Mouse (Mus musculus): ENCODE results near the gene Dusp7. TPM values are rescaled to one million over a fixed set of nuclear protein-coding genes. Genes with fewer than 3 reads are reported as not detected.

Gene Dusp7
- polyA plus RNA-seq, 1 experiment: 22.6 TPM

GRCm38 (mm10) chr9:106413606-106414005, 45.2 kb downstream of the Dusp7 start:
- Histone ChIP-seq H3K27me3 (ENCODE audit: control insufficient read depth, insufficient read depth, low read length, poor library complexity, severe bottlenecking) (no peaks in the 10 kb centered on the region), H3K4me3 (ENCODE audit: low read depth, low read length) (no peak overlapping the region), H3K9ac (ENCODE audit: low read depth, poor library complexity, severe bottlenecking) (no peak overlapping the region), H3K9me3 (replicated peaks; ENCODE audit: control insufficient read depth, insufficient read depth, low read length, poor library complexity, severe bottlenecking) (no peaks in the 10 kb centered on the region), H3K27ac (ENCODE audit: insufficient read depth, low read length) (no peak overlapping the region), H3K36me3 (ENCODE audit: control insufficient read depth, insufficient read depth, low read length, poor library complexity, severe bottlenecking) (no peaks in the 10 kb centered on the region), H3K4me1 (ENCODE audit: control insufficient read depth, insufficient read depth, low read length) (no peaks in the 10 kb centered on the region)
- no peak for TF ChIP-seq CTCF (IDR thresholded peaks at IDR 0.05; ENCODE audit: low read depth, low read length)
- no peak for TF ChIP-seq POLR2A (IDR thresholded peaks at IDR 0.05; ENCODE audit: insufficient read depth, low read length)
- TF ChIP-seq EP300 (IDR thresholded peaks at IDR 0.05; ENCODE audit: insufficient read depth, low read depth, low read length): no peak

DNA sequence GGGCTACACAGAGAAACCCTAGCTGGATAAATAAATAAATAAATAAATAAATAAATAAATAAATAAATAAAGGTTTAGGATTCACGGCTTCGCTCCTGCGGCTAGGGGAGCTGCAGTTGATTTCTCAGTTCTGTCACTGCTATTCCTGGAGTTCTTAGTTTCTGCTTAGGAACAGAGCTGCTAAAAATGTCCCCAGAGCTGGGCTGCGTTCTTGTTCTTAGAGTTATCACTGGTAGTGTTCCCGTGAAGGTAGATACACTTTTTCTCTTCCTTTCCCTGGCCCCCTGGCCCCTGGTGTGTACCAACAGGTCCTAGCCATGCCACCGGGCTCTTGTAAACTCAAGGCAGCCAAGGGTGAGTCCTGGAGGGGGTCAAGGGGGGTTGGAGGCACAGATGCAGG, 48.4 kb downstream of the Dusp7 start:
- H3K27me3 ChIP-seq (ENCODE audit: control insufficient read depth, insufficient read depth, low read length, poor library complexity, severe bottlenecking): no peaks in the 10 kb centered on the region
- H3K9ac ChIP-seq (ENCODE audit: low read depth, poor library complexity, severe bottlenecking): no peak overlapping the region
- no peak overlapping the region for H3K27ac ChIP-seq (ENCODE audit: insufficient read depth, low read length)
- no peak overlapping the region for H3K4me3 ChIP-seq (ENCODE audit: low read depth, low read length)
- TF ChIP-seq POLR2A (IDR thresholded peaks at IDR 0.05; ENCODE audit: insufficient read depth, low read length) (no peak), EP300 (IDR thresholded peaks at IDR 0.05; ENCODE audit: insufficient read depth, low read depth, low read length) (no peak), CTCF (IDR thresholded peaks at IDR 0.05; ENCODE audit: low read depth, low read length) (no peak)
- H3K9me3 ChIP-seq (replicated peaks; ENCODE audit: control insufficient read depth, insufficient read depth, low read length, poor library complexity, severe bottlenecking): no peaks in the 10 kb centered on the region
- no peaks in the 10 kb centered on the region for H3K4me1 ChIP-seq (ENCODE audit: control insufficient read depth, insufficient read depth, low read length)
- H3K36me3 ChIP-seq (ENCODE audit: control insufficient read depth, insufficient read depth, low read length, poor library complexity, severe bottlenecking): no peaks in the 10 kb centered on the region

- Histone ChIP-seq H3K4me1 (ENCODE audit: control insufficient read depth, insufficient read depth, low read length) (no peaks in the 10 kb centered on the region), H3K27ac (ENCODE audit: insufficient read depth, low read length) (no peak overlapping the region), H3K9ac (ENCODE audit: low read depth, poor library complexity, severe bottlenecking) (peak overlapping the region; percentile 9), H3K27me3 (ENCODE audit: control insufficient read depth, insufficient read depth, low read length, poor library complexity, severe bottlenecking) (no peaks in the 10 kb centered on the region), H3K36me3 (ENCODE audit: control insufficient read depth, insufficient read depth, low read length, poor library complexity, severe bottlenecking) (no peaks in the 10 kb centered on the region), H3K9me3 (replicated peaks; ENCODE audit: control insufficient read depth, insufficient read depth, low read length, poor library complexity, severe bottlenecking) (no peaks in the 10 kb centered on the region), H3K4me3 (ENCODE audit: low read depth, low read length) (peak overlapping the region; percentile 14)
- TF ChIP-seq CTCF (IDR thresholded peaks at IDR 0.05; ENCODE audit: low read depth, low read length) (no peak), POLR2A (IDR thresholded peaks at IDR 0.05; ENCODE audit: insufficient read depth, low read length) (no peak), EP300 (IDR thresholded peaks at IDR 0.05; ENCODE audit: insufficient read depth, low read depth, low read length) (no peak)
Measured at GRCm38 (mm10) chr9:106417841-106418625, 49.6 kb downstream of the Dusp7 start.

DNA sequence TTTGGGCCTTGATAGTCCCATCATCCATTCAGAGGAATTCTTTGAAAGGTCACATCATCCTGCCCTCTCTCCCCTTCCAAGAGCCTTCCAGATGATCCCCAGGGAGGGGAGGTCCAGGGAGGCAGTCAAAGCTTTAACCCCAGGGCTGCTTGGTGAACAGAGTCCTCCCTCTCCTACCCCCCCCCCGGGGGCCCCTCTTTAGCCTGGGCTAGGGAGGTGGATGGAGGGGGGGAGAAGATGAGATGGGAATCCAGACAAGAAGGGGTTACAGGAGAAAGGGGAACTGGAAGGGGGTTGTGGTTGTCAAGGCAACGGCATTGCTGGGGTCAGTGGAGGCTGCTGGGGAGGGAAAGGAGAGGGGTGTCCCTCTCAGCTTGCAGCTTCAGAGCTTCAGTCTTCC, 52.2 kb downstream of the Dusp7 start:
- H3K27me3 ChIP-seq (ENCODE audit: control insufficient read depth, insufficient read depth, low read length, poor library complexity, severe bottlenecking): no peaks in the 10 kb centered on the region
- H3K4me1 ChIP-seq (ENCODE audit: control insufficient read depth, insufficient read depth, low read length): no peaks in the 10 kb centered on the region
- H3K36me3 ChIP-seq (ENCODE audit: control insufficient read depth, insufficient read depth, low read length, poor library complexity, severe bottlenecking): no peaks in the 10 kb centered on the region
- H3K4me3 ChIP-seq (ENCODE audit: low read depth, low read length): no peak overlapping the region
- no peaks in the 10 kb centered on the region for H3K9me3 ChIP-seq (replicated peaks; ENCODE audit: control insufficient read depth, insufficient read depth, low read length, poor library complexity, severe bottlenecking)
- H3K9ac ChIP-seq (ENCODE audit: low read depth, poor library complexity, severe bottlenecking): no peak overlapping the region
- TF ChIP-seq CTCF (IDR thresholded peaks at IDR 0.05; ENCODE audit: low read depth, low read length) (no peak), POLR2A (IDR thresholded peaks at IDR 0.05; ENCODE audit: insufficient read depth, low read length) (no peak), EP300 (IDR thresholded peaks at IDR 0.05; ENCODE audit: insufficient read depth, low read depth, low read length) (no peak)
- H3K27ac ChIP-seq (ENCODE audit: insufficient read depth, low read length): no peak overlapping the region

DNA sequence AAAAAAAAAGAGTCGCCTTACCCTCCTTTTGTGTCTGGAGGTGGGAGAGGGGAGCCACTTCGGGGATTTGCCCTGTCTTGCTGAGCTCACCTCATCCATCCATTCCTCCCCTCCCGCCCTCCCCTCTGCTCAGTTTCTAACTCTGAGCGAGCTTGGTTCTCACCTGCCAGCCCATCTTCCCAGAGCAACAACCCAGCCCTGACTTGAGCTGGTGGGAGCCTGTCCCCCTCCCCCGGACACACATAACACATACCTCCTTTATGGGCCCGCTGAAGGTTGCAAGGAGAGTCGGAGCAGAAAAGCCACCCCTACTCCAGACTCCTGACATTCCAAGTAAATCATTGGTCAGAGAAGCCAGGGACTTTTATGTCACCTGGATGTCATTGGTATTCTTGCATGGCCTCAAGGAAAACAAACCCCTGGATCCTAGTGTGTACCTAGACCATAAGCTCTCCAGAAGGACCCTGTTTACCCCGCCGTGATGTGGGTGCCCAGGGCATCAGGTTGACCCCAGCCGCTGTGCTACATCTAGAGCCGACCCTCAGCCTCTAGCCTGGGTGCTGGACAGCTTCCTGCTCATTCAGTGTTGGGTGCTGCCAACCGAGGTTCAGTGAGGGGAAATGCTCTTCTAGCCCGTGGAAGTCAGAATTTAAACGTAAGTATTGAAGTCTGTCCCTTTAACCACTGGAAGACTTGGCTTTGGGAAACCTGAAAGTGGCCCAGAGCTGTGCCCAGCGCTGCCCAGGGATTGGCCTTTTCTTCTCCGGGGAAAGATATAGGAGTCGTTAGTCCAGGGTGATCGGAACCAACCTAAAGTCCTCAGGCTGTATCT, 52.8 kb downstream of the Dusp7 start:
- TF ChIP-seq EP300 (IDR thresholded peaks at IDR 0.05; ENCODE audit: insufficient read depth, low read depth, low read length) (no peak), CTCF (IDR thresholded peaks at IDR 0.05; ENCODE audit: low read depth, low read length) (no peak)
- no peaks in the 10 kb centered on the region for H3K27me3 ChIP-seq (ENCODE audit: control insufficient read depth, insufficient read depth, low read length, poor library complexity, severe bottlenecking)
- H3K9ac ChIP-seq (ENCODE audit: low read depth, poor library complexity, severe bottlenecking): no peak overlapping the region
- H3K4me3 ChIP-seq (ENCODE audit: low read depth, low read length): no peak overlapping the region
- H3K36me3 ChIP-seq (ENCODE audit: control insufficient read depth, insufficient read depth, low read length, poor library complexity, severe bottlenecking): no peaks in the 10 kb centered on the region
- no peaks in the 10 kb centered on the region for H3K4me1 ChIP-seq (ENCODE audit: control insufficient read depth, insufficient read depth, low read length)
- H3K27ac ChIP-seq (ENCODE audit: insufficient read depth, low read length): no peak overlapping the region
- no peaks in the 10 kb centered on the region for H3K9me3 ChIP-seq (replicated peaks; ENCODE audit: control insufficient read depth, insufficient read depth, low read length, poor library complexity, severe bottlenecking)

DNA sequence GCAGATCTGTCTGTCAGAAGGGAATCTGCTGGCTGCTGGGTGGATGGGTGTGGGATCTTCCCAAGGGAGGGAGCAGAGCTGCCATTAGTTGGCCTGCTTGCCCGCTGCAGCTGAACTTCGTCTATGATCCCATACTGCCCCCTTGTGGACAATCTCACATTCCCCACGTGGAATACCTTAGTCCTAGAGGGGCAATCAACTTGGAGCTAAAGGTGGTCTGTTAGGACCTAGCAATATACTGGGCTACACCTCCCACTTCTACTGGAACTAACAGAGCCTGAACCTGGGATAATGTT, 53.4 kb downstream of the Dusp7 start:
- Histone ChIP-seq H3K4me3 (ENCODE audit: low read depth, low read length) (no peak overlapping the region), H3K27me3 (ENCODE audit: control insufficient read depth, insufficient read depth, low read length, poor library complexity, severe bottlenecking) (no peaks in the 10 kb centered on the region), H3K9ac (ENCODE audit: low read depth, poor library complexity, severe bottlenecking) (no peak overlapping the region), H3K27ac (ENCODE audit: insufficient read depth, low read length) (no peak overlapping the region), H3K4me1 (ENCODE audit: control insufficient read depth, insufficient read depth, low read length) (no peaks in the 10 kb centered on the region), H3K9me3 (replicated peaks; ENCODE audit: control insufficient read depth, insufficient read depth, low read length, poor library complexity, severe bottlenecking) (no peaks in the 10 kb centered on the region), H3K36me3 (ENCODE audit: control insufficient read depth, insufficient read depth, low read length, poor library complexity, severe bottlenecking) (no peaks in the 10 kb centered on the region)
- peak; percentile 86 for TF ChIP-seq CTCF (IDR thresholded peaks at IDR 0.05; ENCODE audit: low read depth, low read length)
- 0 out of 2 replicates have a peak, but pooled peaks have one; percentile 17 for TF ChIP-seq EP300 (IDR thresholded peaks at IDR 0.05; ENCODE audit: insufficient read depth, low read depth, low read length)
- no peak for TF ChIP-seq POLR2A (IDR thresholded peaks at IDR 0.05; ENCODE audit: insufficient read depth, low read length)

Other genes with a start within 250 kb of the Dusp7 start
- 0.97 and 1.1 TPM in 2 replicates for gene Glyctk, start 210.5 kb upstream of the Dusp7 start, polyA plus RNA-seq (2011; ENCODE audit: insufficient read depth, insufficient read length, low read depth, missing spikeins)
- gene Wdr82, start 197.7 kb upstream of the Dusp7 start, polyA plus RNA-seq (2011; ENCODE audit: insufficient read depth, insufficient read length, low read depth, missing spikeins): 118 and 122 TPM in 2 replicates
- gene Ppm1m, start 168.9 kb upstream of the Dusp7 start, polyA plus RNA-seq (2011; ENCODE audit: insufficient read depth, insufficient read length, low read depth, missing spikeins): 23.2 and 23.4 TPM in 2 replicates
- 27.3 and 36.7 TPM in 2 replicates for gene Twf2, start 165.5 kb upstream of the Dusp7 start, polyA plus RNA-seq (2011; ENCODE audit: insufficient read depth, insufficient read length, low read depth, missing spikeins)
- gene Tlr9, start 146.0 kb upstream of the Dusp7 start, polyA plus RNA-seq (2011; ENCODE audit: insufficient read depth, insufficient read length, low read depth, missing spikeins): not detected in 2 replicates
- gene Alas1, start 120.0 kb upstream of the Dusp7 start, polyA plus RNA-seq (2011; ENCODE audit: insufficient read depth, insufficient read length, low read depth, missing spikeins): 39.8 and 41.9 TPM in 2 replicates
- 24.1 and 24.3 TPM in 2 replicates for gene Poc1a, start 87.6 kb upstream of the Dusp7 start, polyA plus RNA-seq (2011; ENCODE audit: insufficient read depth, insufficient read length, low read depth, missing spikeins)
- gene Rpl29, start 60.8 kb downstream of the Dusp7 start, polyA plus RNA-seq (2011; ENCODE audit: insufficient read depth, insufficient read length, low read depth, missing spikeins): 237 and 294 TPM in 2 replicates
- 33.9 and 36.0 TPM in 2 replicates for gene Acy1, start 69.7 kb downstream of the Dusp7 start, polyA plus RNA-seq (2011; ENCODE audit: insufficient read depth, insufficient read length, low read depth, missing spikeins)
- 6.7 and 7.5 TPM in 2 replicates for gene Abhd14b, start 78.8 kb downstream of the Dusp7 start, polyA plus RNA-seq (2011; ENCODE audit: insufficient read depth, insufficient read length, low read depth, missing spikeins)
- 35.1 and 35.5 TPM in 2 replicates for gene Abhd14a, start 79.0 kb downstream of the Dusp7 start, polyA plus RNA-seq (2011; ENCODE audit: insufficient read depth, insufficient read length, low read depth, missing spikeins)
- 99.2 and 115 TPM in 2 replicates for gene Pcbp4, start 84.7 kb downstream of the Dusp7 start, polyA plus RNA-seq (2011; ENCODE audit: insufficient read depth, insufficient read length, low read depth, missing spikeins)
- 0.30 and 0.44 TPM in 2 replicates for gene Gpr62, start 97.3 kb downstream of the Dusp7 start, polyA plus RNA-seq (2011; ENCODE audit: insufficient read depth, insufficient read length, low read depth, missing spikeins)
- 82.1 and 89.4 TPM in 2 replicates for gene Rrp9, start 107.3 kb downstream of the Dusp7 start, polyA plus RNA-seq (2011; ENCODE audit: insufficient read depth, insufficient read length, low read depth, missing spikeins)
- 5.1 and 8.0 TPM in 2 replicates for gene Parp3, start 108.3 kb downstream of the Dusp7 start, polyA plus RNA-seq (2011; ENCODE audit: insufficient read depth, insufficient read length, low read depth, missing spikeins)
- not detected in 2 replicates for gene Iqcf1, start 131.3 kb downstream of the Dusp7 start, polyA plus RNA-seq (2011; ENCODE audit: insufficient read depth, insufficient read length, low read depth, missing spikeins)
- not detected in 2 replicates for gene Iqcf5, start 145.9 kb downstream of the Dusp7 start, polyA plus RNA-seq (2011; ENCODE audit: insufficient read depth, insufficient read length, low read depth, missing spikeins)
- gene Iqcf3, start 193.0 kb downstream of the Dusp7 start, polyA plus RNA-seq (2011; ENCODE audit: insufficient read depth, insufficient read length, low read depth, missing spikeins): not detected in 2 replicates
- gene Iqcf4, start 202.4 kb downstream of the Dusp7 start, polyA plus RNA-seq (2011; ENCODE audit: insufficient read depth, insufficient read length, low read depth, missing spikeins): not detected in 2 replicates